Mouse (Mus musculus) midbrain, postnatal 0 days (tissue): ENCODE measurements at regions not wholly inside any gene's neighbourhood (a gene's known extent, or its start where the extent isn't known, plus 50 kb on each side); places are given as distances from the start of the nearest gene placed in this dataset.

ENCODE experiments used
- ATAC-seq: fragments of 200-750 bp; cut with Nextera tagmentation; 2 replicates; pipeline ENCODE4 v1.8.0; 2017; ENCODE audit warnings: moderate number of reproducible peaks, mild to moderate bottlenecking, moderate TSS enrichment, moderate library complexity; ENCODE audit not compliant: low FRiP score
- DNase-seq: peaks from one replicate; pipeline ENCODE4 v3.0.0-alpha.2; 2015; ENCODE audit warnings: low spot score
- H3K27ac ChIP-seq: fragments of 300-500 bp; sonication (generic); 2 replicates; pipeline ENCODE4 v1.5.1; 2014; ENCODE audit warnings: low read depth, mild to moderate bottlenecking, low read length, mixed read lengths
- H3K27me3 ChIP-seq: fragments of 300-500 bp; sonication (generic); 2 replicates; pipeline ENCODE4 v1.6.1; 2014; ENCODE audit warnings: low read length, control low read depth, mixed read lengths; ENCODE audit not compliant: insufficient read depth
- H3K36me3 ChIP-seq: fragments of 300-500 bp; sonication (generic); 2 replicates; pipeline ENCODE4 v1.6.1; 2014; ENCODE audit warnings: low read length, control low read depth, mixed read lengths; ENCODE audit not compliant: insufficient read depth
- H3K4me1 ChIP-seq: fragments of 300-500 bp; sonication (generic); 2 replicates; pipeline ENCODE4 v1.6.1; 2014; ENCODE audit warnings: mild to moderate bottlenecking, control low read depth, antibody characterized with exemption, low read length, mixed read lengths; ENCODE audit not compliant: insufficient read depth
- H3K4me2 ChIP-seq: fragments of 300-500 bp; sonication (generic); 2 replicates; pipeline ENCODE4 v1.6.1; 2014; ENCODE audit warnings: low read depth, mild to moderate bottlenecking, low read length, mixed read lengths; ENCODE audit not compliant: poor library complexity, severe bottlenecking
- H3K4me3 ChIP-seq: fragments of 300-500 bp; sonication (generic); 2 replicates; pipeline ENCODE4 v1.5.1; 2014; ENCODE audit warnings: low read depth, mild to moderate bottlenecking, low read length, moderate library complexity
- H3K9ac ChIP-seq: fragments of 300-500 bp; sonication (generic); replicated peaks from 2 replicates; pipeline ENCODE4 v1.6.1; 2014; ENCODE audit warnings: mild to moderate bottlenecking, low read length, moderate library complexity, mixed read lengths; ENCODE audit not compliant: poor library complexity, severe bottlenecking
- H3K9me3 ChIP-seq: fragments of 300-500 bp; sonication (generic); 2 replicates; pipeline ENCODE4 v1.6.1; 2016; ENCODE audit warnings: low read length, control low read depth
- CTCF ChIP-seq: IDR thresholded peaks from 2 replicates; pipeline ENCODE4 v1.5.1; 2016; ENCODE audit warnings: antibody characterized with exemption, mild to moderate bottlenecking
- WGBS: fragments of 180-500 bp; shearing (Covaris S2); extraction: QIAGEN DNeasy Blood & Tissue Kit; methylation state at CpG from one replicate; pipeline ENCODE4 v1.1.7; 2014; 5-methylcytosine and 5-hydroxymethylcytosine counted together

DNA sequence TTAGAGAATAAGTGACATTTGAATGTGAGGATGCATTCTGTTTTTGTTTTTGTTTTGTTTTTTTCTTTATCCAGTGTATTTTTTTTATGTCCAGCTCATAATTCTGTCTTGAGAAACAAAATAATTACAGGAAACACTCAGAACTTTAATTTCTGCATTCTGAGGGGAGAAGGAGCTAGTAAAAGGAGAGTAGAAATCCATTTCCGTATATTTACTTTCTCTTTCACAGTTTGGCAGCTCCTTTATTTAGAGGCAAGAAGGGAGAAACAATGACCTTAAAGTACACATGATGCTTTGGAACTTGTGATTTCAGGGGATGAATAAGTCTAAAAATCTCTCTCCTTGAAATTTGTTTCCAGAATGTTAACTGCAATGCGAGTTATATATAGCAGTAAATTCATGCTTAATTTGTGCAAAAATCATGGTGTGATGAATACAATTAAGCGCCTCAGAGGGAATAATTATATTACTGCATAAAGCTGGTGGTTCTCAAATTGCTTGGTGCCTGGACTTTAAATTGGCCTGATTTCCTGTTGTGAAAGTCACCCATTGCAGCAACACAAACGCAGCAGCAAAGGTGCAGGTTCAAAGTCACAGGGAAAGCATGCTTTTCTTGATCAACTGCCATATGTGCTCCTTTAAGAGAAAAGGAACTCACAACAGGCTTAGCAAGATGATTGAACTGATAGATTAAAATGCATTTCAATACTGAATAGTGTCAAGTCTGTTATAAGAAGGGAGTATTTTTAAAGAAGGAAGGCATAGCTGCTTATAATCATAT, 733.9 kb downstream of the Dach1 start:
- ATAC-seq (no peak), DNase-seq (no peak)
- no peak for TF ChIP-seq CTCF
- H3K36me3 ChIP-seq: no peaks in the 10 kb centered on the region
- WGBS: 59% methylated on average over 4 of the region's 4 CpGs
- H3K27ac ChIP-seq: no peak overlapping the region
- H3K27me3 ChIP-seq: no peaks in the 10 kb centered on the region
- no peaks in the 10 kb centered on the region for H3K4me1 ChIP-seq
- no peaks in the 10 kb centered on the region for H3K9me3 ChIP-seq
- H3K4me3 ChIP-seq: no peak overlapping the region
- H3K9ac ChIP-seq: no peak overlapping the region
- H3K4me2 ChIP-seq: no peak overlapping the region

DNA sequence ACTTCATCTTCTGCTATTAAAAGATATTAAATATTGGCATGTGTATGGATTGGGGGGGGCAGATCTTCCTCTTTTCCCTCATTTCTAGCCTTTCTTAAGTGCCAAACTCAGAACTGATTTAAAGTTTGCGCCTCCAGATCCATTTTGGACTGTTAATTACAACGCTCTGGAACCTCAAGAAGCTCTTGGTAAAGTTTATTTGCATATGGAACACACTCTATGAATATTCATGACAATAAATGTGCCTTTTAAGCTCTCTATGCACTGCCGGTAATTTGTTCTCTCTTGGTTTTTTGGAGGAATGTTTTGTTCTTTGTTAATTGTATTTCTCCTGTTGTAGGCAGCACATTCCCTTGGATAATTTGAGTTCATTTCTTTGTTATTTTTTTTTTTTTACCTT, 738.3 kb downstream of the Dach1 start:
- H3K36me3 ChIP-seq: no peaks in the 10 kb centered on the region
- TF ChIP-seq CTCF: no peak
- H3K4me2 ChIP-seq: no peak overlapping the region
- H3K27ac ChIP-seq: no peak overlapping the region
- WGBS: 75% methylated on average over 3 of the region's 3 CpGs
- no peaks in the 10 kb centered on the region for H3K4me1 ChIP-seq
- ATAC-seq: no peak
- no peak for DNase-seq
- no peak overlapping the region for H3K4me3 ChIP-seq
- no peaks in the 10 kb centered on the region for H3K9me3 ChIP-seq
- no peaks in the 10 kb centered on the region for H3K27me3 ChIP-seq
- no peak overlapping the region for H3K9ac ChIP-seq

DNA sequence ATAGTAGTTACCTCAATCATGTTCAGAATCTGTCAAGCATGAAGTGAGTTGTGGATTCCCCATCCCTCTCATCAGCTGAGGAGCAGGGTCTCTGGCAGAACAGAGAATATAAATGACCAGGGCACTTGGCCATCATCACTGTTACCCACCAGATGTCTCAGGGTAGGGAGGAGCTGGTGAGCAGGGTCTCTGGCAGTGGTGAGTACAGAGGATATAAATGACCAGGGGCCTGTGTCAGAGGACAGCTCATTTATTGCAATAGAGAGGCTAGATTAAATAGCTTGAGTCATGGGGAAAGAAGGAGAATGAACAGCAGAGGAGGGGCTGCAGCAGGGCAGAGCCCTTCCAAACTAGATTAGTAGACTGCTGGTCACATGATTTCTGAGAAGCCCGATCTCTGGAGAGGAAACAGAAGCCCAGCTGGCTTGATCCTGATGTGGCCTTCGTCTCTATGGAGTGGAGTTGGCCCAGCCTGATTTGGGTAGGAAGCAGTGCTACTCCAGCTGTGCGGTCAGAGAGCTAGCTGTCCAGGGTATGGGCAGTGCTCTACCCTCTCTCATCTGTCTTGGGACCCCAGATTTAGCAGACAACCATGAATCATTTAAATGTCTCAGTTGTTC, 766.3 kb downstream of the Dach1 start:
- no peak for TF ChIP-seq CTCF
- Histone ChIP-seq H3K4me3 (no peak overlapping the region), H3K27ac (no peak overlapping the region), H3K36me3 (no peaks in the 10 kb centered on the region), H3K4me1 (no peaks in the 10 kb centered on the region), H3K4me2 (no peak overlapping the region), H3K9me3 (no peaks in the 10 kb centered on the region), H3K27me3 (no peaks in the 10 kb centered on the region), H3K9ac (no peak overlapping the region)
- 55% methylated on average over 3 of the region's 3 CpGs for WGBS
- ATAC-seq (no peak), DNase-seq (no peak)

DNA sequence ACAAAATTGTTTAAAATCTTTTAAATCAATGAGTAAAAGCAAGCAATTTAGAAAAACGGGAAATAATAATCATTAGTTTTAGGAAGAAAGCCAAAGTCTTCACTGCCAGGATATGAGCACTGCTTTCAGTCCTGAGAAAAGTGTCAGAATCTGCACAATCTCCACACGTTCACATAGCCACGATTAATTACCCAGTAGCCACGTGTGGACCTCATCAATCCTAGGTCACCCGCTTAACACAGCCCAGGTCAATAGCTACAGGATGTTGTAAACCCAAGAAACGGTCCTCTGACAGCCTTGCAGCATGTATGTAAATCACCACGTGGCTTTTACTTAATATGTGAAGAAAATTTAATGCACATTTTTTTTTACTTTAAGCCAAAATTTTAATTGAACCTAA, 773.2 kb downstream of the Dach1 start:
- H3K9ac ChIP-seq: no peak overlapping the region
- no peaks in the 10 kb centered on the region for H3K9me3 ChIP-seq
- WGBS: 63% methylated on average over 7 of the region's 7 CpGs
- H3K27me3 ChIP-seq: no peaks in the 10 kb centered on the region
- no peak overlapping the region for H3K4me3 ChIP-seq
- TF ChIP-seq CTCF: no peak
- H3K4me1 ChIP-seq: no peaks in the 10 kb centered on the region
- no peak for ATAC-seq
- DNase-seq: no peak
- H3K27ac ChIP-seq: no peak overlapping the region
- no peak overlapping the region for H3K4me2 ChIP-seq
- H3K36me3 ChIP-seq: no peaks in the 10 kb centered on the region

DNA sequence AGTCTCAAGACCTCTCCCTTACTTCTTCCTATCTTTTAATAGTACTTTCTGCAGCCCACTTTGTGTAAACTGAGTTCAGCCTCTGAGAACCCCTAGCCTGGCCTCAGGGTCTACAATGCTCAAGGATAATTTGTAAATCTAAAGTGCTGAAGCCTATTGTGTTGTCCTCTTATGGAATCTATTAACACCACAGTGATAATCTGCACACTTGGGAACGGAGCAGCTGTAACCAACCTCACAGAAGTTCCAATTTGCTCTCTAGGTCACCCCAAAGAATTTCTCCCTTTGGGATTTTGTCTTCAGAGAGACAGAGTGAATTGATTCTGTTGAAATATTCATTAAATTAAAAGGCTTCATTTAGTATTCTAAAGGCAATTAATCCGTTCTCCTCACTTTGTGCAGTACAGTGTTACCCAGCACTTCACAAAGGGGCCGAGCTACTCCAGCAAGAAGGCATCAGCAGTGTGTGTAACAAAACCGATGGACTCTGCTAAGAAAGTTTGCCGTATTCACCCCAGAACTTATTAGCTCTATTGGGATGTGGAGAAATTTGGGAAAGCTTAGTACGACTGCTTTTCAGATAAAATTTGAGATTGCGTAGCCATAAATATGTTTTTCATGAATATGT, 773.7 kb downstream of the Dach1 start:
- no peak for ATAC-seq
- DNase-seq: no peak
- no peak overlapping the region for H3K9ac ChIP-seq
- no peaks in the 10 kb centered on the region for H3K9me3 ChIP-seq
- H3K27me3 ChIP-seq: no peaks in the 10 kb centered on the region
- H3K27ac ChIP-seq: no peak overlapping the region
- H3K4me2 ChIP-seq: no peak overlapping the region
- TF ChIP-seq CTCF: no peak
- 42% methylated on average over 7 of the region's 7 CpGs for WGBS
- no peaks in the 10 kb centered on the region for H3K36me3 ChIP-seq
- H3K4me3 ChIP-seq: no peak overlapping the region
- H3K4me1 ChIP-seq: no peaks in the 10 kb centered on the region

DNA sequence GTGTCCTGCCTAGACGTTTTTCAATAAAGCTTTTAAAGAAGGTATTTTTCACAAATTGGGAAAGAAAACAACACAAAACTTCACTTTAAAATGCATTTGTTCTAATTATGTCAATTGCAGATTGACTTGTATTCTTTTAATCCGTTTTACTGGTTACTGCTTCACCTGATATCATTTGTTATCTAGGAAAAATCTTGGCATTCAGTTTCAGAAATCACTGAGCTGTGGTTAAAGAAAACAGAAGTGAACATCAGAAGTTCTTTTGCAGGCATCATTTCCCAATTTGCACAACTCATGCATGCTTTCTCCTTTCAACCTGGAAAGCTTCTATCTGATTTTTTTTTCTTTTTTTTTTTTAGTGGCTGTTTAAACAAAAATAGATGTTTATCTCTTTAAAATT, 780.6 kb downstream of the Dach1 start:
- TF ChIP-seq CTCF: no peak
- 77% methylated on average over 2 of the region's 2 CpGs for WGBS
- no peak for DNase-seq
- no peaks in the 10 kb centered on the region for H3K9me3 ChIP-seq
- no peaks in the 10 kb centered on the region for H3K36me3 ChIP-seq
- H3K4me2 ChIP-seq: no peak overlapping the region
- ATAC-seq: no peak
- H3K27ac ChIP-seq: no peak overlapping the region
- no peaks in the 10 kb centered on the region for H3K27me3 ChIP-seq
- no peak overlapping the region for H3K9ac ChIP-seq
- no peaks in the 10 kb centered on the region for H3K4me1 ChIP-seq
- no peak overlapping the region for H3K4me3 ChIP-seq
